Comparison of ENCODE assay signal across 26 mouse cellular contexts in genomic region chr9:35293465-35293864, GRCm38 (mm10). TPM values are rescaled to one million over a fixed set of nuclear protein-coding genes. Genes with fewer than 3 reads are reported as not detected.
DNase-seq lines count a peak whose midpoint lies in the region; ATAC-seq and TF ChIP-seq lines count a peak whose summit lies in the region.
"Had no signal": no experiment of that assay in that cellular context is flagged by ENCODE, and none has a peak within 500 bp of the region (broad histone marks: within the 10 kb centered on the region; RNA-seq: fewer than 3 reads in every experiment).

No protein-coding gene starts in this region.

- no peak for TF ChIP-seq CTCF in gastrocnemius, adult 2 months (IDR thresholded peaks at IDR 0.05)

- DNase-seq in gastrocnemius, adult 2 months = peak; percentile 29
- no peak for DNase-seq in gastrocnemius, postnatal 14 days
- peak; percentile 18 for DNase-seq in lung, postnatal 25 days (ENCODE audit: low spot score)
- no peak for DNase-seq in lung, postnatal 10 days
- DNase-seq in heart, postnatal 14 days = peak; percentile 24 to 53
- no peak for DNase-seq in embryo, embryonic 11 days
- DNase-seq: adrenal gland, adult 2 months; cerebellum, adult 2 months; cerebellum, postnatal 25 days; forebrain, postnatal 0 days; kidney, postnatal 25 days; liver; midbrain, embryonic 14.5 days; right cerebral cortex, postnatal 14 days; spleen, adult 18-20 months had no signal

- ATAC-seq in megakaryocyte, adult 5-6 weeks (ENCODE audit: poor library complexity, severe bottlenecking) = no peak
- ATAC-seq: forebrain, postnatal 0 days; intestine, postnatal 0 days; Patski had no signal

- no peak overlapping the region for H3K4me3 ChIP-seq in gastrocnemius, adult 2 months
- H3K4me3 ChIP-seq: embryonic facial prominence, embryonic 15.5 days; heart, embryonic 15.5 days; hindbrain, embryonic 12.5 days; layer of hippocampus, adult 2 months; limb, embryonic 10.5 days; liver, embryonic 15.5 days; lung, embryonic 15.5 days; neural tube, embryonic 12.5 days had no signal

- intact Hi-C loops in gastrocnemius, adult 2 months (cut with DNase I) = no loop called here
- intact Hi-C loops in gastrocnemius, postnatal 14 days (cut with DNase I; ENCODE audit: low total_unique reads) = no loop called here
- intact Hi-C loops in heart, postnatal 14 days (cut with DNase I) = no loop called here

- H3K27ac ChIP-seq in gastrocnemius, adult 2 months = peak overlapping the region; percentile 52; the same call in 1 of the 2 replicates
- H3K27ac ChIP-seq: embryonic facial prominence, embryonic 15.5 days; heart, embryonic 15.5 days; hindbrain, embryonic 12.5 days; layer of hippocampus, adult 2 months; liver, embryonic 15.5 days; lung, embryonic 15.5 days; neural tube, embryonic 12.5 days had no signal

RNA-seq across cellular contexts. Expression of gene Rpusd4, which starts 25.8 kb away (rescaled TPM):
- total RNA-seq in gastrocnemius, adult 2 months (2021) = 1 to 10 TPM; 6.8 to 7.5 TPM
- 1 to 10 TPM; 6.7 to 6.8 TPM for total RNA-seq in gastrocnemius, postnatal 14 days (2021)
- total RNA-seq in heart, postnatal 14 days (2021) = 10 to 100 TPM; 10.8 to 10.9 TPM
- 13.0 and 16.8 TPM in 2 replicates for total RNA-seq in megakaryocyte, adult 5-6 weeks (2015)
- total RNA-seq in megakaryocyte, adult 5-6 weeks (2017) = 8.5 and 13.5 TPM in 2 replicates

RNA-seq across cellular contexts. Expression of gene Fam118b, which starts 25.9 kb away (rescaled TPM):
- 10 to 100 TPM; 24.3 to 29.8 TPM for total RNA-seq in gastrocnemius, adult 2 months (2021)
- total RNA-seq in gastrocnemius, postnatal 14 days (2021) = 10 to 100 TPM; 18.1 to 19.8 TPM
- total RNA-seq in heart, postnatal 14 days (2021) = 10 to 100 TPM; 15.4 to 16.8 TPM
- total RNA-seq in megakaryocyte, adult 5-6 weeks (2015) = 39.7 and 43.0 TPM in 2 replicates
- 17.8 and 21.1 TPM in 2 replicates for total RNA-seq in megakaryocyte, adult 5-6 weeks (2017)

Comparison
In these comparisons a context has a peak if more than half of its experiments do, and no peak if none do; other contexts are left out.
1. DNase-seq: peak in gastrocnemius, adult 2 months (single experiment), lung, postnatal 25 days (single experiment) and heart, postnatal 14 days (2 of 2); none in gastrocnemius, postnatal 14 days (single experiment), lung, postnatal 10 days (single experiment) and embryo, embryonic 11 days (single experiment).